Mouse (Mus musculus) splenic B cell, adult 2 months (primary cell): ENCODE results near the gene Rrnad1.
A peak's percentile ranks its signal among the peaks of the same experiment; 100 is the strongest.
"Not testable (repeated sequence)": the region's sequence is repeated elsewhere in the genome, so short reads cannot be mapped to it uniquely, and the experiment has no call there.

Source experiments
- DNase-seq: peaks from one replicate; pipeline ENCODE4 v3.0.0-alpha.2; 2011; ENCODE audit warnings: low read depth, low spot score
- H3K27me3 ChIP-seq: 2 replicates; pipeline ENCODE4 v1.6.1; 2012; ENCODE audit warnings: mild to moderate bottlenecking, low read length, moderate library complexity, mixed read lengths; ENCODE audit not compliant: control insufficient read depth, poor library complexity, insufficient read depth, severe bottlenecking
- H3K36me3 ChIP-seq: 2 replicates; pipeline ENCODE4 v1.6.1; 2012; ENCODE audit warnings: mild to moderate bottlenecking, low read length, moderate library complexity, mixed read lengths; ENCODE audit not compliant: control insufficient read depth, poor library complexity, insufficient read depth, severe bottlenecking

The Rrnad1 gene

GRCm38 (mm10) chr3:87913891-87914290 is 16.6 kb downstream of the Rrnad1 start:
- no peak for DNase-seq
- H3K36me3 ChIP-seq, result peaks cover 20% of the 10 kb centered on the region
- no peaks in the 10 kb centered on the region for H3K27me3 ChIP-seq

- peaks cover 20% of the 10 kb centered on the region for H3K36me3 ChIP-seq
- no peak for DNase-seq
- no peaks in the 10 kb centered on the region for H3K27me3 ChIP-seq
These were observed 17.0 kb downstream of the Rrnad1 start for GRCm38 (mm10) chr3:87913491-87913890.

- H3K36me3 ChIP-seq, result peaks cover 17% of the 10 kb centered on the region
- H3K27me3 ChIP-seq, result no peaks in the 10 kb centered on the region
- peak; percentile 50 for DNase-seq
These were observed 19.9 kb downstream of the Rrnad1 start for GRCm38 (mm10) chr3:87910573-87911141.

GRCm38 (mm10) chr3:87909874-87910273 is 20.6 kb downstream of the Rrnad1 start:
- no peaks in the 10 kb centered on the region for H3K27me3 ChIP-seq
- DNase-seq, result no peak
- H3K36me3 ChIP-seq, result peaks cover 13% of the 10 kb centered on the region

- Histone ChIP-seq H3K36me3 (peaks cover 11% of the 10 kb centered on the region), H3K27me3 (no peaks in the 10 kb centered on the region)
- no peak for DNase-seq
These were observed 21.1 kb downstream of the Rrnad1 start for GRCm38 (mm10) chr3:87909381-87909780.

GRCm38 (mm10) chr3:87907906-87908305 is 22.6 kb downstream of the Rrnad1 start:
- Histone ChIP-seq H3K36me3 (no peaks in the 10 kb centered on the region), H3K27me3 (no peaks in the 10 kb centered on the region)
- DNase-seq, result no peak

GRCm38 (mm10) chr3:87906981-87907857 is 23.3 kb downstream of the Rrnad1 start:
- peak; percentile 23 for DNase-seq
- no peaks in the 10 kb centered on the region for H3K27me3 ChIP-seq

GRCm38 (mm10) chr3:87906601-87906980 is 23.9 kb downstream of the Rrnad1 start:
- Histone ChIP-seq H3K27me3 (no peaks in the 10 kb centered on the region), H3K36me3 (no peaks in the 10 kb centered on the region)
- DNase-seq, result peak; percentile 41

More at GRCm38 (mm10) chr3:87906981-87907857, 23.3 kb downstream of the Rrnad1 start:
- no peaks in the 10 kb centered on the region for H3K36me3 ChIP-seq

- H3K27me3 ChIP-seq, result no peaks in the 10 kb centered on the region
- DNase-seq, result peak; percentile 95
- H3K36me3 ChIP-seq, result no peaks in the 10 kb centered on the region
These were observed 24.5 kb downstream of the Rrnad1 start, which contains the start of gene Hdgf for GRCm38 (mm10) chr3:87905880-87906485. Gene Hdgf, plus strand, starts transcription at chr3:87906321.

GRCm38 (mm10) chr3:87903821-87904220 is 26.7 kb downstream of the Rrnad1 start:
- no peak for DNase-seq
- H3K27me3 ChIP-seq, result no peaks in the 10 kb centered on the region
- H3K36me3 ChIP-seq, result no peaks in the 10 kb centered on the region

GRCm38 (mm10) chr3:87901959-87902358 is 28.6 kb downstream of the Rrnad1 start:
- H3K27me3 ChIP-seq, H3K36me3 ChIP-seq, DNase-seq: not testable (repeated sequence)

GRCm38 (mm10) chr3:87901036-87901624 is 29.4 kb downstream of the Rrnad1 start:
- DNase-seq, result peak; percentile 23
- no peaks in the 10 kb centered on the region for H3K36me3 ChIP-seq
- H3K27me3 ChIP-seq, result no peaks in the 10 kb centered on the region

- Histone ChIP-seq H3K27me3 (no peaks in the 10 kb centered on the region), H3K36me3 (no peaks in the 10 kb centered on the region)
- DNase-seq, result no peak
These were observed 30.7 kb downstream of the Rrnad1 start for GRCm38 (mm10) chr3:87899776-87900175.

- H3K36me3 ChIP-seq, result no peaks in the 10 kb centered on the region
- no peak for DNase-seq
- no peaks in the 10 kb centered on the region for H3K27me3 ChIP-seq
These were observed 31.3 kb downstream of the Rrnad1 start for GRCm38 (mm10) chr3:87899266-87899665.
